Comparison of ENCODE assay signal across 1 mouse cellular context in the genomic region with DNA sequence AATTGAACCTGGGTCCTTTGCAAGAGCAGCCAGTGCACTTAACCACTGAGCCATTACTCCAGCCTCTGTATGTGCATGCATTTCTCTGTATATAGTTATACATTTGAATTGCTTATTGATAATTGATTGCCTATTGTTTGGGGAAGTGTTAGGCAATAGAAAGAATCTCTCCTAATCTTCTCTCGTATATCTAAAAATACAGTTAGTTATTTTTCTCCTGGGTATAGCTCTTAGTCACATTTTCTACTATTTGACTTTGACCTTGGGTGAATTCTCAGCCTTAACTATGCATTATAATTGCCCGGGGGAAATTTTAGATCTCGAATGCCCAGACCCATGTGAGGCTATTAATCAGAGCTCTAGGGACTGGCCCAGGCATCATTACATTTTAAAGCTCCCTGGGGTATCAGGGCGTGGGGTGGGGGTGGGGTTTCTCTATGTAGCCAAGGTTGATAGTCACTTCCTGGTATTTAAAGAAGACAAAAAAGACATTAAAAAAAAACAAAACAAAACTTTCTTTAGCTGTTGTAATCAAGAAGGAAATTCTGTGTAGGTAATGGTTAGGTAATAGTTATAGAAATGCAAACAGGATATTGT.
A peak's percentile ranks its signal among the peaks of the same experiment; 100 is the strongest.
TF ChIP-seq lines count a peak whose summit lies in the region.

No protein-coding gene starts in this region.

TF ChIP-seq in CH12.LX, 34 proteins besides CTCF, POLR2A, EP300 and RAD21 (continued from another document):
- TF ChIP-seq TCF12 (IDR thresholded peaks at IDR 0.05; ENCODE audit: low read depth, low read length), result 0 out of 2 replicates have a peak, but pooled peaks have one; percentile 33
